Mouse (Mus musculus): Measurements from ENCODE around the gene Manf. TPM values are rescaled to one million over a fixed set of nuclear protein-coding genes. Genes with fewer than 3 reads are reported as not detected.
A peak's percentile ranks its signal among the peaks of the same experiment; 100 is the strongest.

Manf gene
- polyA plus RNA-seq, 1 experiment from 2014 or later, result 284 TPM

- peak within 1 kb of the TSS; percentile 96 for H3K4me3 ChIP-seq (ENCODE audit: low read depth, low read length)
- DNase-seq (ENCODE audit: low spot score), result peak; percentile 100
- peak within 1 kb of the TSS; percentile 99 for H3K9ac ChIP-seq (ENCODE audit: low read length)
- peaks cover 15% of the 10 kb centered on the region for H3K36me3 ChIP-seq (ENCODE audit: control insufficient read depth, insufficient read depth, low read length)
- peak within 1 kb of the TSS; percentile 92 for H3K4me2 ChIP-seq (ENCODE audit: low read depth)
- peak; percentile 70 for ATAC-seq (ENCODE audit: insufficient read depth, low FRiP score, low TSS enrichment)
- H3K27me3 ChIP-seq (ENCODE audit: control insufficient read depth, insufficient read depth, low read length), result no peaks in the 10 kb centered on the region
- peaks cover 31% of the 10 kb centered on the region for H3K4me1 ChIP-seq (ENCODE audit: control insufficient read depth, insufficient read depth, low read length)
- 4% methylated on average over 75 of the region's 101 CpGs for WGBS
- no peaks in the 10 kb centered on the region for H3K9me3 ChIP-seq (ENCODE audit: control insufficient read depth, low read length)
- H3K27ac ChIP-seq (ENCODE audit: low read depth, low read length), result peak within 1 kb of the TSS; percentile 86
Measured at GRCm38 (mm10) chr9:106886828-106887702, 4.7 kb downstream of the Manf start, which contains the start of gene Rbm15b. TSS of gene Rbm15b (minus strand) at chr9:106887428.

GRCm38 (mm10) chr9:106885901-106886731 lies 5.7 kb downstream of the Manf start:
- DNase-seq (ENCODE audit: low spot score) (peak; percentile 55), ATAC-seq (ENCODE audit: insufficient read depth, low FRiP score, low TSS enrichment) (0 out of 2 replicates have a peak, but pooled peaks have one; percentile 2)
- under 1% methylated on average over 84 of the region's 107 CpGs for WGBS
- Histone ChIP-seq H3K27ac (ENCODE audit: low read depth, low read length) (peak overlapping the region; percentile 86), H3K36me3 (ENCODE audit: control insufficient read depth, insufficient read depth, low read length) (peaks cover 19% of the 10 kb centered on the region), H3K4me1 (ENCODE audit: control insufficient read depth, insufficient read depth, low read length) (peaks cover 31% of the 10 kb centered on the region), H3K4me3 (ENCODE audit: low read depth, low read length) (peak overlapping the region; percentile 96), H3K9me3 (ENCODE audit: control insufficient read depth, low read length) (no peaks in the 10 kb centered on the region), H3K4me2 (ENCODE audit: low read depth) (peak overlapping the region; percentile 92), H3K27me3 (ENCODE audit: control insufficient read depth, insufficient read depth, low read length) (no peaks in the 10 kb centered on the region), H3K9ac (ENCODE audit: low read length) (peak overlapping the region; percentile 99)

- peaks cover 19% of the 10 kb centered on the region for H3K36me3 ChIP-seq (ENCODE audit: control insufficient read depth, insufficient read depth, low read length)
- peak overlapping the region; percentile 96 for H3K4me3 ChIP-seq (ENCODE audit: low read depth, low read length)
- DNase-seq (ENCODE audit: low spot score) (peak; percentile 51), ATAC-seq (ENCODE audit: insufficient read depth, low FRiP score, low TSS enrichment) (no peak)
- peak overlapping the region; percentile 92 for H3K4me2 ChIP-seq (ENCODE audit: low read depth)
- no peaks in the 10 kb centered on the region for H3K27me3 ChIP-seq (ENCODE audit: control insufficient read depth, insufficient read depth, low read length)
- peak overlapping the region; percentile 86 for H3K27ac ChIP-seq (ENCODE audit: low read depth, low read length)
- 21% methylated on average over 44 of the region's 44 CpGs for WGBS
- H3K9me3 ChIP-seq (ENCODE audit: control insufficient read depth, low read length), result no peaks in the 10 kb centered on the region
- peak overlapping the region; percentile 99 for H3K9ac ChIP-seq (ENCODE audit: low read length)
- H3K4me1 ChIP-seq (ENCODE audit: control insufficient read depth, insufficient read depth, low read length), result peaks cover 23% of the 10 kb centered on the region
Measured at GRCm38 (mm10) chr9:106884996-106885900, 6.5 kb downstream of the Manf start.

- H3K27me3 ChIP-seq (ENCODE audit: control insufficient read depth, insufficient read depth, low read length), result no peaks in the 10 kb centered on the region
- WGBS, result 44% methylated on average over 16 of the region's 16 CpGs
Measured at GRCm38 (mm10) chr9:106884306-106884705, 7.5 kb downstream of the Manf start.

DNA sequence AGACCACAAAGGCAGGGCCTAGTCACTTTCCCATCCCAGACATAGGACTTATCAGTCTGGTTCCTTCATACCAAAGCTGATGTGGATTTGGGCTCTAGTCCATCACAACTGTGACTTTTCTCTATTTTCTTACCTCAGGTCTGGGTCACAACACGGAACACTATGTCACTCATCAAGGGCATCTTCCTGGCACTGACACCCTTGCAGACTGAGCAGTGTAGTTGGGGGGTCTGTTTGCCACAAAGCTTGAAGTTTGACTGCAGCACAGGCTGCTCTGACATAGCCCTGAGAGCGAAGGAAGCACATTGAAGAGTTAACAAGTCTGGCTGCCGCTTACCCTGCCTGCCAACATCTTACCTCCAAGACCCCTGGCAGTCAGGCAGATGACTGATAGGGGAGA lies 8.7 kb downstream of the Manf start:
- no peak overlapping the region for H3K27ac ChIP-seq (ENCODE audit: low read depth, low read length)
- peaks cover 19% of the 10 kb centered on the region for H3K4me1 ChIP-seq (ENCODE audit: control insufficient read depth, insufficient read depth, low read length)
- ATAC-seq (ENCODE audit: insufficient read depth, low FRiP score, low TSS enrichment) (no peak), DNase-seq (ENCODE audit: low spot score) (no peak)
- H3K9me3 ChIP-seq (ENCODE audit: control insufficient read depth, low read length), result no peaks in the 10 kb centered on the region
- peaks cover 6% of the 10 kb centered on the region; the same call in 1 of the 2 replicates for H3K36me3 ChIP-seq (ENCODE audit: control insufficient read depth, insufficient read depth, low read length)
- no peak overlapping the region for H3K9ac ChIP-seq (ENCODE audit: low read length)
- no peaks in the 10 kb centered on the region for H3K27me3 ChIP-seq (ENCODE audit: control insufficient read depth, insufficient read depth, low read length)
- peak overlapping the region; percentile 25; the same call in 1 of the 2 replicates for H3K4me2 ChIP-seq (ENCODE audit: low read depth)
- 85% methylated on average over 3 of the region's 3 CpGs for WGBS
- no peak overlapping the region for H3K4me3 ChIP-seq (ENCODE audit: low read depth, low read length)

More at GRCm38 (mm10) chr9:106884306-106884705, 7.5 kb downstream of the Manf start:
- H3K4me1 ChIP-seq (ENCODE audit: control insufficient read depth, insufficient read depth, low read length), result peaks cover 19% of the 10 kb centered on the region
- H3K36me3 ChIP-seq (ENCODE audit: control insufficient read depth, insufficient read depth, low read length), result peaks cover 16% of the 10 kb centered on the region
- H3K9ac ChIP-seq (ENCODE audit: low read length), result peak overlapping the region; percentile 99
- ATAC-seq (ENCODE audit: insufficient read depth, low FRiP score, low TSS enrichment), result no peak
- H3K27ac ChIP-seq (ENCODE audit: low read depth, low read length), result no peak overlapping the region
- no peaks in the 10 kb centered on the region for H3K9me3 ChIP-seq (ENCODE audit: control insufficient read depth, low read length)
- H3K4me2 ChIP-seq (ENCODE audit: low read depth), result peak overlapping the region; percentile 92
- DNase-seq (ENCODE audit: low spot score), result peak; percentile 23
- H3K4me3 ChIP-seq (ENCODE audit: low read depth, low read length), result peak overlapping the region; percentile 96

GRCm38 (mm10) chr9:106882176-106882575 lies 9.6 kb downstream of the Manf start:
- Histone ChIP-seq H3K9me3 (ENCODE audit: control insufficient read depth, low read length) (no peaks in the 10 kb centered on the region), H3K9ac (ENCODE audit: low read length) (no peak overlapping the region), H3K36me3 (ENCODE audit: control insufficient read depth, insufficient read depth, low read length) (peaks cover 6% of the 10 kb centered on the region; the same call in 1 of the 2 replicates), H3K4me3 (ENCODE audit: low read depth, low read length) (no peak overlapping the region), H3K27me3 (ENCODE audit: control insufficient read depth, insufficient read depth, low read length) (no peaks in the 10 kb centered on the region), H3K4me1 (ENCODE audit: control insufficient read depth, insufficient read depth, low read length) (peaks cover 16% of the 10 kb centered on the region), H3K27ac (ENCODE audit: low read depth, low read length) (no peak overlapping the region), H3K4me2 (ENCODE audit: low read depth) (no peak overlapping the region)
- WGBS, result 65% methylated on average over 4 of the region's 4 CpGs
- DNase-seq (ENCODE audit: low spot score), result no peak
- no peak for ATAC-seq (ENCODE audit: insufficient read depth, low FRiP score, low TSS enrichment)

GRCm38 (mm10) chr9:106881071-106881755 lies 10.6 kb downstream of the Manf start:
- no peak overlapping the region for H3K27ac ChIP-seq (ENCODE audit: low read depth, low read length)
- no peaks in the 10 kb centered on the region for H3K9me3 ChIP-seq (ENCODE audit: control insufficient read depth, low read length)
- DNase-seq (ENCODE audit: low spot score) (no peak), ATAC-seq (ENCODE audit: insufficient read depth, low FRiP score, low TSS enrichment) (no peak)
- WGBS, result 65% methylated on average over 4 of the region's 4 CpGs
- H3K4me2 ChIP-seq (ENCODE audit: low read depth), result no peak overlapping the region
- H3K4me1 ChIP-seq (ENCODE audit: control insufficient read depth, insufficient read depth, low read length), result peaks cover 16% of the 10 kb centered on the region
- H3K36me3 ChIP-seq (ENCODE audit: control insufficient read depth, insufficient read depth, low read length), result peaks cover 6% of the 10 kb centered on the region; the same call in 1 of the 2 replicates
- no peak overlapping the region for H3K4me3 ChIP-seq (ENCODE audit: low read depth, low read length)
- no peaks in the 10 kb centered on the region for H3K27me3 ChIP-seq (ENCODE audit: control insufficient read depth, insufficient read depth, low read length)
- H3K9ac ChIP-seq (ENCODE audit: low read length), result no peak overlapping the region

Data from neural tube, embryonic 11.5 days (tissue).